Mouse (Mus musculus) myocyte (in vitro differentiated cells): Measurements from ENCODE around the gene Rab25.

ENCODE experiments used
- CEBPB ChIP-seq: IDR thresholded peaks from 2 replicates; pipeline ENCODE4 v1.6.1; 2011; ENCODE audit warnings: mild to moderate bottlenecking, moderate library complexity; ENCODE audit not compliant: poor library complexity, insufficient read depth, severe bottlenecking
- E2F4 ChIP-seq: IDR thresholded peaks from one replicate; pipeline ENCODE4 v1.6.1; 2011; ENCODE audit warnings: mild to moderate bottlenecking, control low read depth, moderate library complexity; ENCODE audit not compliant: insufficient read depth
- MAX ChIP-seq: IDR thresholded peaks from one replicate; pipeline ENCODE4 v1.6.1; 2011; ENCODE audit warnings: low read depth, mild to moderate bottlenecking, control low read depth
- MYOD1 ChIP-seq, 3 experiments: IDR thresholded peaks; one replicate each; pipeline ENCODE4 v1.6.1; 2011; ENCODE audit warnings: control low read depth in 2 of 3, low read depth in 2 of 3, mild to moderate bottlenecking in 2 of 3, moderate library complexity in 1 of 3; ENCODE audit not compliant: insufficient read length in 2 of 3, control insufficient read depth in 1 of 3
- MYOG ChIP-seq, 3 experiments: IDR thresholded peaks; one replicate each; pipeline ENCODE4 v1.6.1; 2011; ENCODE audit warnings: control low read depth in 2 of 3, low read depth in 2 of 3, mild to moderate bottlenecking in 2 of 3; ENCODE audit not compliant: insufficient read length in 2 of 3, control insufficient read depth in 1 of 3, insufficient read depth in 1 of 3
- POLR2A ChIP-seq: IDR thresholded peaks from one replicate; pipeline ENCODE4 v1.6.1; 2011; ENCODE audit warnings: low read depth, mild to moderate bottlenecking, control low read depth, moderate library complexity; ENCODE audit not compliant: insufficient read length
- POLR2AphosphoS2 ChIP-seq: IDR thresholded peaks from one replicate; pipeline ENCODE4 v1.6.1; 2011; ENCODE audit warnings: low read depth, control low read depth; ENCODE audit not compliant: insufficient read length
- REST ChIP-seq: IDR thresholded peaks from one replicate; pipeline ENCODE4 v1.6.1; 2011; ENCODE audit warnings: mild to moderate bottlenecking, control low read depth, moderate library complexity; ENCODE audit not compliant: insufficient read depth, insufficient read length
- TCF12 ChIP-seq: IDR thresholded peaks from one replicate; pipeline ENCODE4 v1.6.1; 2011; ENCODE audit warnings: mild to moderate bottlenecking, control low read depth; ENCODE audit not compliant: poor library complexity, insufficient read depth, severe bottlenecking
- TCF3 ChIP-seq: IDR thresholded peaks from one replicate; pipeline ENCODE4 v1.6.1; 2011; ENCODE audit warnings: low read depth, control low read depth; ENCODE audit not compliant: insufficient read length
- USF1 ChIP-seq: IDR thresholded peaks from one replicate; pipeline ENCODE4 v1.6.1; 2011; ENCODE audit warnings: low read depth, mild to moderate bottlenecking, control low read depth, moderate library complexity

- TF ChIP-seq MYOD1 (IDR thresholded peaks at IDR 0.05; ENCODE audit: control insufficient read depth in 1 of 3, insufficient read length in 2 of 3, low read depth in 2 of 3) (peak in 2 of 3 experiments; percentile 56 to 82), POLR2A (peak; percentile 80), USF1 (no peak), TCF3 (peak; percentile 35), CEBPB (no peak), MAX (no peak), MYOG (IDR thresholded peaks at IDR 0.05; ENCODE audit: control insufficient read depth in 1 of 3, insufficient read depth in 1 of 3, insufficient read length in 2 of 3, low read depth in 2 of 3) (peak in 2 of 3 experiments; percentile 83 to 88), E2F4 (peak; percentile 12), TCF12 (no peak), POLR2AphosphoS2 (peak; percentile 66), REST (no peak)
These were observed 5.4 kb upstream of the Rab25 start, which contains the start of gene Ubqln4 for GRCm38 (mm10) chr3:88553525-88553879.
